Mouse (Mus musculus) forebrain, embryonic 14.5 days (tissue): ENCODE measurements around the gene Atp5l. TPM values are rescaled to one million over a fixed set of nuclear protein-coding genes. Genes with fewer than 3 reads are reported as not detected.

ENCODE experiments used
- ATAC-seq: fragments of 200-750 bp; cut with Nextera tagmentation; 2 replicates; pipeline ENCODE4 v1.8.0; 2017; ENCODE audit warnings: mild to moderate bottlenecking, moderate library complexity
- DNase-seq: peaks from one replicate; pipeline ENCODE4 v3.0.0-alpha.2; 2015; ENCODE audit warnings: low spot score
- H3K27ac ChIP-seq: fragments of 300-500 bp; sonication (generic); 2 replicates; pipeline ENCODE4 v1.5.1; 2014; ENCODE audit warnings: low read depth, mild to moderate bottlenecking, control low read depth, low read length, moderate library complexity
- H3K27me3 ChIP-seq: fragments of 300-500 bp; sonication (generic); replicated peaks from 2 replicates; pipeline ENCODE4 v1.6.1; 2014; ENCODE audit warnings: low read length, control low read depth, mixed read lengths; ENCODE audit not compliant: control insufficient read depth, insufficient read depth
- H3K36me3 ChIP-seq: fragments of 300-500 bp; sonication (generic); 2 replicates; pipeline ENCODE4 v1.6.1; 2014; ENCODE audit warnings: low read length, control low read depth; ENCODE audit not compliant: control insufficient read depth, insufficient read depth
- H3K4me1 ChIP-seq: fragments of 300-500 bp; sonication (generic); 2 replicates; pipeline ENCODE4 v1.6.1; 2014; ENCODE audit warnings: antibody characterized with exemption, low read length, control low read depth; ENCODE audit not compliant: control insufficient read depth, insufficient read depth
- H3K4me2 ChIP-seq: fragments of 300-500 bp; sonication (generic); 2 replicates; pipeline ENCODE4 v1.6.1; 2014; ENCODE audit warnings: mild to moderate bottlenecking, control low read depth, low read length
- H3K4me3 ChIP-seq: fragments of 300-500 bp; sonication (generic); 2 replicates; pipeline ENCODE4 v1.5.1; 2014; ENCODE audit warnings: low read depth, low read length, control low read depth
- H3K9ac ChIP-seq: fragments of 300-500 bp; sonication (generic); 2 replicates; pipeline ENCODE4 v1.6.1; 2014; ENCODE audit warnings: mild to moderate bottlenecking, low read length, control low read depth, moderate library complexity
- H3K9me3 ChIP-seq: fragments of 300-500 bp; sonication (generic); replicated peaks from 2 replicates; pipeline ENCODE4 v1.6.1; 2016; ENCODE audit warnings: low read length, control low read depth, mixed read lengths; ENCODE audit not compliant: control insufficient read depth
- WGBS: fragments of 180-500 bp; shearing (Covaris S2); extraction: QIAGEN DNeasy Blood & Tissue Kit; methylation state at CpG from one replicate; pipeline ENCODE4 v1.1.7; 2014; 5-methylcytosine and 5-hydroxymethylcytosine counted together
- polyA plus RNA-seq: library from polyadenylated mRNA; unstranded; fragments of >200 nt; fragmentation: Nextera tagmentation; extraction: Ambion mirVana; gene quantifications from 2 replicates; pipeline ENCODE4 v1.2.1, GENCODE M21; 2014

Gene Atp5l
- polyA plus RNA-seq, 1 experiment from 2014 or later, result 882 TPM

DNA sequence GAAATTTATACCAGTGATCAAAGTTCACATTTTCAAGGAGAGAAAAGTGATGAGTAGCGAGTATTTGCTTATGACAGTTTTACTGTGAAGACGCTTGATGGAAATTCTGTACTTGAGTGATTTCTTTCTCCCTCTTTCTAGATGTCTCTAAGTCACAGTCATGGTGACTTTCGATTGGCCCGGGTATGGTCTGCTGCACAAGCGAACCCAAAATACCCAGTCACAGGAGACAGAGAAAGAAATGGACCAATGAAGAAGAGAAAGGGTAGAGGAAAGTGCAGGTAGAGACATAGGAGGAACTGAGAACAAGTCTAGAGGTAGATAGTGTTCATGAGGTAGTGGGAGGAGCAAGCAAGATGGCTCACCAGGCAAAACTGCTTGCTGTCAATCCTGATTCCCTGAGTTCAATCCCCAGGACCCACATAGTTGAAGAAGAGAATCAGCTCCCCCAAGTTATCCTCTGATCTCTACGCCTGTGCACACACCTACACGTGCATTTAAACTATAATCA, 32.4 kb downstream of the Atp5l start:
- Histone ChIP-seq H3K27me3 (no peaks in the 10 kb centered on the region), H3K36me3 (no peaks in the 10 kb centered on the region), H3K9me3 (no peaks in the 10 kb centered on the region), H3K4me1 (peaks cover 2% of the 10 kb centered on the region; the same call in 1 of the 2 replicates), H3K9ac (no peak overlapping the region), H3K4me3 (no peak overlapping the region), H3K4me2 (no peak overlapping the region), H3K27ac (no peak overlapping the region)
- no peak for DNase-seq
- WGBS, result 87% methylated on average over 7 of the region's 7 CpGs
- ATAC-seq, result no peak

DNA sequence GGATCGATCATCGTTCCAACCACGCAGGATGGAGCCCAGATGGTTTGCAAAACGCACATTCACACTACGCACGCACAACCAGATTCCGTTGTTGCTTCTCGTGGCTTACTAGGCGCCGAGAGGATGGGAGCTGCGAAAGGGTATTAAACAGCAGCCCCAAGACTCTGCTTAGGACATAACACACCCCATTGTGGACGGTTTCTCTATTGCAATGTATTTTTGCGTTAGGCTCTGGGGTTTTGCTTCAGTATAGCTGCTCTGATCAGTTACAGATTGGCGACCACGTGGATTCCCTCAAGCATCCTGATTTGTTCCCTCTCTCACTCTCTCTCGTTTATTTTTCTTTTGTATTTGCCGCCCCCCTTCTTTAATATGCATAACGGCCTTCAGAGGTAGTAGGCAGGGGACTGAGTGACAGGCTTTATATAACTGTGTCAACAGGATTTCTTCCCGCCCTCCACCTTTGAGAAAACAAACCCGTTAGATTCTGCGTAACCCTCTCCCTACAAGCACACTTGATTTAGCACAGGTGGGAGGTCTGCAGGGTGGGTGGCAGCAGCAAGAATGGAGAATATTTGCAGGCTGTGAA, 37.5 kb downstream of the Atp5l start:
- Histone ChIP-seq H3K4me3 (peak overlapping the region; percentile 98), H3K9ac (peak overlapping the region; percentile 99), H3K4me2 (peak overlapping the region; percentile 95), H3K36me3 (0 out of 2 replicates have a peak, but pooled peaks cover 3% of the 10 kb centered on the region), H3K27me3 (no peaks in the 10 kb centered on the region), H3K27ac (peak overlapping the region; percentile 99), H3K4me1 (peaks cover 10% of the 10 kb centered on the region), H3K9me3 (no peaks in the 10 kb centered on the region)
- under 1% methylated on average over 21 of the region's 21 CpGs for WGBS
- ATAC-seq, result peak; percentile 14
- peak; percentile 79 for DNase-seq

DNA sequence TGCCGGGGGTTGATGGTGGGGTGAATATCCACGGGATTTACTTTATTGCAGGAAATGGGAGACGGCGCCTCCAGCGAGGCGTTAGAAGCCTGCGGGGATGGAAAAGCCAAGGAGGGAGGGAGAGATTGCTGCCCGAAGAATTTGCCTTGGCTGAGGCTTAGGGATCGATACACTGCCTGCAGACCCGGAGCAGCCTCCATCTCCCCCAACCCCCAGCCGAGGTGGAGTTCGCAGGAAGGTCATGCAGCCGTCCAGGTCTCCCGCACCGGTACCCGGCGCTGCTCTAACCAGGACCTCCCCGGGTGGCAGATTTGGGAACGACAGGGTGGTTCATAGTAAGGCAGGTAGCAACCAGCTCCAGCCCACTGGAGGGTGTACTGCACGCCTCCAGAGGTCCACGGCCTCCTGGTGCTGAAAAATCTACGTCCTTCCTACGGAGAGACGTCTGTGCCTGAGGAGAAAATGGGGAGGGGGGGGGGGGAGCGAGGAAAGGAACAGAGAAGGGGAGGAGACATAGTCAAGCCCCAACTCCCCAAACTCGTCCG, 38.0 kb downstream of the Atp5l start:
- H3K9ac ChIP-seq, result peak overlapping the region; percentile 99
- H3K4me2 ChIP-seq, result peak overlapping the region; percentile 95
- no peaks in the 10 kb centered on the region for H3K9me3 ChIP-seq
- peak; percentile 43 for ATAC-seq
- H3K4me3 ChIP-seq, result peak overlapping the region; percentile 98
- peaks cover 15% of the 10 kb centered on the region for H3K4me1 ChIP-seq
- H3K36me3 ChIP-seq, result 0 out of 2 replicates have a peak, but pooled peaks cover 3% of the 10 kb centered on the region
- H3K27ac ChIP-seq, result peak overlapping the region; percentile 99
- under 1% methylated on average over 26 of the region's 27 CpGs for WGBS
- DNase-seq, result peak; percentile 74
- H3K27me3 ChIP-seq, result no peaks in the 10 kb centered on the region

DNA sequence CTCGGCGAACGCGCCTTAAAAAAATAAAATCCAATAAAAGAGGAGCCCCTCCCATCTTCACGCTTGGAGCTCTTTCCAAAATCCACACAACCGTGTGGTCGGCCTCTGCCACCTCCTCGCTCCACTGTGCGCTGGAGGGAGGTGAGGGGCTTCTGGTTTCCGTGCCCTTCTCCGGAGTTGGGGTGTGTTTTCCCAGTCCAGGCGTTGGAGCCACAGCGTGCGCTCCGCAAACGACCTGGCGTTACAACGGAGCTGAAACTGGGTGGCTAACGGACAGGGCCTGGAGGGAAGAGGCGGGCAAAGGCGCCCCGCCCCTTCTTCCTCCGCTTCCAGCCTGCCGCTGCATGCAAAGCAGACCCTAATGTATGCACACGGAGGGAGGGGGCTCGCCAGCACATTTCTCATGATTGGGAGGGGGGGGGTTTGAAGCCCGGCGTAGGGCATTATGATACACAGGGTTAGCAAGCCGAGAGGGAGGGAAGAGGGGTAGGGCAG, 38.6 kb downstream of the Atp5l start:
- peak overlapping the region; percentile 98 for H3K4me3 ChIP-seq
- DNase-seq (peak; percentile 93), ATAC-seq (peak; percentile 83)
- peak overlapping the region; percentile 99 for H3K27ac ChIP-seq
- 0 out of 2 replicates have a peak, but pooled peaks cover 3% of the 10 kb centered on the region for H3K36me3 ChIP-seq
- H3K9ac ChIP-seq, result peak overlapping the region; percentile 99
- WGBS, result under 1% methylated on average over 28 of the region's 29 CpGs
- no peaks in the 10 kb centered on the region for H3K27me3 ChIP-seq
- peak overlapping the region; percentile 95 for H3K4me2 ChIP-seq
- H3K4me1 ChIP-seq, result peaks cover 21% of the 10 kb centered on the region
- H3K9me3 ChIP-seq, result no peaks in the 10 kb centered on the region

DNA sequence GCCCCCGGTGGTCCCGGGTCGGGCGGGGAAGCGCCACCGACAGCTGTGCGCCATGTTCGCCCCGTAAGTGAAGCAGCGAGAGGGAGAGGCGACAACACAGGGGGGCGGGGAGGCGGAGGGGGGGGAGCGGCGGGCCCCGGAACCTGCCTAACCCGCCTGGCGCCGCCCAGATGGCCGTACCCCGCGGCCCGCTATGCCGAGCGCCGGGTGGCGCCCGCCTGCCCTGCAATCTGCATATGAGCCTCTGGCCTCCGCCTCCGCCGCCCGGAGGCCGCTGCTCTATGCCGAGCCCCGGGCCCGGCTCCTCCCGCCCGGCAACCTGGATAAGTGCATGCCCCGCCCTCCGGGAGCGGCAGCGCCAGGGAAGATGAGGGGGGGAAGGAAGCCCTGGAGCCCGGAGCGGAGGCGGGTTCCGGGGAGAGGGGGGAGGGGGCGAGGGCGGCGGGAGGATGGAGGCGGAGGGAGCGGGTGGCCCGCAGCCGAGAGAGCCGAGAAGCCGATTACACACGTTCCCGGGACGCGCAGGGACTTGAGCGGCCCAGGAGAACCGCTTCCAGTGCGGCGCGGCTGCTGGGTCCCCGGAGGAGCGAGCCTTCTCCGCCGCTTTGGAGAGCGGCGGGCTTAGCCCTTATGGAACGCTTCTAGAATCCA, 39.2 kb downstream of the Atp5l start, which contains the start of gene Kmt2a:
Kmt2a (minus strand) TSS at position 76 of the 651 bp plus-strand sequence.
- ATAC-seq, result peak; percentile 71
- WGBS, result under 1% methylated on average over 53 of the region's 71 CpGs

DNA sequence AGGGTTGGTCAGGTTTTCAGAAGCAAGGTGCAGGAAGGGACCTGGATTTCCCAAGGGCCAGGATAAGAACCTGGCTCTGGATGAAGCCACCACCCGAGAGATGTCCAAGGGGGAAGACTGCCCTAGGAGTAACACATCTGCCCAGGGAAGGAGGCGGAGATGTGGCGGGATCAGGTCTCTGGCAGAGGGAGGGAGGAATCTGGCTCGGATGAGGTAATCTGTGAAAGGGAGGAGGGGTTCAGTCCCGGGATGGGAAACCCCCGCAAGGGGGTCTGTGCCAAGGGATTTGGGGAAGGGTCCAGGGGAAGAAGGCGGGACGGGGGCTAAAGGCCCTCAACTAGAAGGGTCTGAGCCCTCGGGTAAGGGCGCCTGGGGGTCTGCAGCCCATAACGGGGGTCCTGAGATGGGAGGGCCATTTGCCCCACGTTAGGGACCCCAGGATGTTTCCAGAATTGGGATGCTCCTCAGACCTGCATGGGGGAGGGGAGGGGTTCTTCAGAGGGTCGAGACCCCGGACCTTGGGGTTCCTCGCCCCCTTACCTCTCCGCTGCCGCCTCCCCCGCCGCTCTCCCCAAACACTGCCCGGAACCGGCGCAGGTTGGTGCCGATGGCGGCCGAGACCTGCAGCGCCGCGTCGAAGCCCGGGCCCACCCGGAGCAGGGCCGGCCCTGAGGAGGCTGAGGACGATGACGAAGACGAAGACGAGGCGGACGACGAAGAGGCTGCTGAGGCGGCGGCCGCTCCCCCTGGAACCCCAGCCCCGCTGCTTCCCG, 40.0 kb downstream of the Atp5l start:
- peak overlapping the region; percentile 98 for H3K4me3 ChIP-seq
- no peaks in the 10 kb centered on the region for H3K9me3 ChIP-seq
- ATAC-seq, result 0 out of 2 replicates have a peak, but pooled peaks have one; percentile 2
- no peaks in the 10 kb centered on the region for H3K27me3 ChIP-seq
- peaks cover 34% of the 10 kb centered on the region for H3K4me1 ChIP-seq
- 0 out of 2 replicates have a peak, but pooled peaks cover 3% of the 10 kb centered on the region for H3K36me3 ChIP-seq
- DNase-seq, result peak; percentile 53
- H3K27ac ChIP-seq, result peak overlapping the region; percentile 99
- peak overlapping the region; percentile 99 for H3K9ac ChIP-seq
- under 1% methylated on average over 42 of the region's 44 CpGs for WGBS
- H3K4me2 ChIP-seq, result peak overlapping the region; percentile 87

More for the DNA sequence above, 39.2 kb downstream of the Atp5l start, which contains the start of gene Kmt2a:
- peak; percentile 97 for DNase-seq
- H3K4me3 ChIP-seq, result peak within 1 kb of the TSS; percentile 98
- H3K9me3 ChIP-seq, result no peaks in the 10 kb centered on the region
- no peaks in the 10 kb centered on the region for H3K27me3 ChIP-seq
- peaks cover 27% of the 10 kb centered on the region for H3K4me1 ChIP-seq
- peak within 1 kb of the TSS; percentile 99 for H3K9ac ChIP-seq
- peak within 1 kb of the TSS; percentile 99 for H3K27ac ChIP-seq
- 0 out of 2 replicates have a peak, but pooled peaks cover 3% of the 10 kb centered on the region for H3K36me3 ChIP-seq
- H3K4me2 ChIP-seq, result peak within 1 kb of the TSS; percentile 95

DNA sequence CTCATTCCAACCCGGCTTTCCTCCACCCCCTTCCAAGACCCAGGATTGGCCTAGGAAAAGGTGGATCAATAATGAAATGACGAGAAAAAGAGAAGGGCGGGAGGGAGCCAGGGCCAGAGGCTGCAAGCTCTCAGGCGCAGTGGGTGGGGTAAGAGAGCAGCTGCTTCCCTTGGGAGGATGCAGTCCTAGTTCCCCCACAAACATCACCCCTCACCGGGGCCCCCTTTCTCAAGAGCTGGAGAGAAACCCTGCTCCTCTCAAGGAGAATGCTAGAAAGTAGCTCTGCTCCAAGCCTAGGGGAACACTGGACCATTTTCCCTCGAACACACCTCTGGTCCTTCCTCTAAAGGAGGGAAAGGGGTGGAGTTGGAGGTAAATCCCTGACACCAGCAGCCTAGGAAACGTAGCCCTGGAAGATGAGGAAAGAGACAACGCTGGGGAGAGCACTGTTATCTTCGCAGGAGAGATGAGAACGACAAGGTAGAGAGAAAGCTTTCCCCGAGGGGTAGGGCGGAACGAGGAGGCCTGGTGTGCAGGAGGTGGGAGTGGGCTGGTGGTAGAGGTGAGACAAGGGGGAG, 40.8 kb downstream of the Atp5l start:
- Histone ChIP-seq H3K9me3 (no peaks in the 10 kb centered on the region), H3K36me3 (0 out of 2 replicates have a peak, but pooled peaks cover 3% of the 10 kb centered on the region), H3K4me2 (peak overlapping the region; percentile 87), H3K4me3 (peak overlapping the region; percentile 98), H3K27ac (peak overlapping the region; percentile 99), H3K4me1 (peaks cover 38% of the 10 kb centered on the region), H3K27me3 (no peaks in the 10 kb centered on the region), H3K9ac (peak overlapping the region; percentile 99)
- ATAC-seq, result no peak
- 0% methylated on average over 13 of the region's 13 CpGs for WGBS
- peak; percentile 39 for DNase-seq
